Mouse (Mus musculus) ovary, adult 18-20 months (tissue): Measurements from ENCODE around the gene Ak1.
A peak's percentile ranks its signal among the peaks of the same experiment; 100 is the strongest.

ENCODE experiments used
- DNase-seq: peaks from one replicate; pipeline ENCODE4 v3.0.0; 2022; ENCODE audit warnings: low spot score, mixed read lengths

The Ak1 gene

DNA sequence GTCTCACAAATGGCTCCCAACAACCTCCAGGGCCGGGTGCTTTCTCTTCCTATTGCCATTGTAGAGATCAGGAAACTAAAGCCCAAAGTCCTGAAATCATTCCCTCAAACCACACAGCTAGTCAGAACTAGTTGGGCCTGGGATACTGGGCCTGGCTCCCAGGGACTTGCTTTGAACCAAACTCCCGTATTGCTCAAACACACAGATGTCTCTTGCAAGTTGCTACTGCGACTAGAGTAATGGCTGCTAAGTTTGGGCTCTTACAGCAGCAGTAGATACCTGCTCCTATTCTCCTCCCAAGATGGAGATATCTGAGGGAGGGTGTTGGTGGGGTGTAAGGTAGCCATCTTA is 33.8 kb downstream of the Ak1 start:
- no peak for DNase-seq

DNA sequence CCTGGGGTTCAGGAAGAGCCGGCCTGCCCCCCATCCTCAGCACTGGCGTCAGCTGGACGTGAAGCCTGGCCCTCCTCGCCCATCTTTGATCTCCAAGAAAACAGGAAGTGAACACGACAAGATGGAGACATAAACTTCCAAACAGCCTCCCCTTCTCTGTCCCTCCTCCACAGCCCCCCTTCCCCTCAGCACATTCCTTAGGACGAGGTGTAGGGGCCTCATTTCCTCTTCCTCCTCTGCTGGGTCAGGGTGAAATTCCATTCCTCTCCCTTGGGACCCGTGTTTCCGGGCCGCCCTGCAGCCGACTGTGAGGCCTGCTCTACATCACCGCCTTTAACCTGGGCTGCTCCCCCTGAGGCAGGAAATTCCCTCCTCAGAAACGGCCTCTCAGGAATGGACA is 34.3 kb downstream of the Ak1 start:
- no peak for DNase-seq

DNA sequence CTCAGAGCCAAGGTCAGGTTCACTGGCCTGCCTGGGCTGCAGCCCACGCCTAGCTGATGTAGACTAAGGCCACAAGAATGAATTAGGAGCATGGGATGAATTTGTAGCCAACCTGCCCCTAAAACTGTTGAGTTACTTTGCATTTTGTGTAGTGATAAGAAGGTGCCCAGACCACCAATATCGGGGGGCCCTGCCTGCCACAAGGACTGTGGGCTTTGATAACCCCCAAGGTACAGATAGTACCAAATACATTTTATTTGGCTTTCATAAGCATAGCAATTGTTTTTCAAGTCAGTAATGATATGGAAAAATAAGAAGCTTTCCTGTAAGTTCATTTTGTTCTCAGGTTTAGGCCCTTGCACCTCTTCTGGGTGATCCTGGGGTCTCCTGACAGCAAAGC is 37.3 kb downstream of the Ak1 start:
- no peak for DNase-seq

DNA sequence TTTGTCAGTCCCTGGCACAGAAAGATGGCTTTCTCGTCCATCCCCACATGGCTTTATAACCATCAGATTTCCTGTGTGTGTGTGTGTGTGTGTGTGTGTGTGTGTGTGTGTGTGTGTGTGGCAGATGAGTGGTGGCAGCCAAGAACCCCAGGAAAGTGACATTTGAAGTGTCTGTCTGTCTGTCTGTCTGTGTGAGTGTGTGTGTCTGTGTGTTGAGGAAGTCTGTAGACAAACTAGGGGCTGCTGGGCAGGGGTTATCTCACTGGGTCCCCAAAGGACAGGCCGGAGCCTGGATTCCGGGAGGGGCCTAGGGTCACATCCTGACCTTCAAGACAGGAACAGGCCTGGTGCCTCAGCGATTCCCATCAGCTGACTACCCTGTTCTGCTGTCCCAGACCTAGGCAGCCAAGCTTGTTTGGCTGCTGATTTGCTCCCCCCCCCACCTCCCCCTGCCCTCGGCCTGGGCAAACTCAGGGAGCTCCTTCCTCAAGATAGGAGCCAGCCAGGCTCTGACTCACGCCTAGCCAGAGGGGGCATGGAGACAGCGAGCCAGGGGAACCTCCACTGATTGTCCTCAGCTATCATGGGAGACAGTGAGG is 40.0 kb downstream of the Ak1 start:
- no peak for DNase-seq

DNA sequence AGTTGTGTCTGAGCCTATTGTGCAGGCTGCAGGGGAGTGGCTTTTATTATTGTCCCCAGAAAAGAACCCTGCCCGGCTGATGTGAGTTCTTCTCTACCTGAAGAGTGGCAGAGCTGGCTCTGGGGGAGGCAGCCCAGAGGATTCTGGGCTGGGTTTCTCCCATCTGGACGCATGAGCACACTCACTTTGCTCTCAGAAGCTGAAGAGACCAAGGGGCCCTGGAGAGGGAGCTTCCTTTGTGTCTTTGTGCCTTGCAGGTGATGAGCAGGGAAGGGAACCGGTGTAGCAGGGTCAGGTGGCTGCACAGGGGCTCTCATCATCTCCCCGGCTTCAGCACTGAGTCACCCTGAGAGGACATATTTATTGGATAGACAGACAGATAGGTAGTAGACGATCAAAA is 40.7 kb downstream of the Ak1 start:
- DNase-seq: no peak

DNA sequence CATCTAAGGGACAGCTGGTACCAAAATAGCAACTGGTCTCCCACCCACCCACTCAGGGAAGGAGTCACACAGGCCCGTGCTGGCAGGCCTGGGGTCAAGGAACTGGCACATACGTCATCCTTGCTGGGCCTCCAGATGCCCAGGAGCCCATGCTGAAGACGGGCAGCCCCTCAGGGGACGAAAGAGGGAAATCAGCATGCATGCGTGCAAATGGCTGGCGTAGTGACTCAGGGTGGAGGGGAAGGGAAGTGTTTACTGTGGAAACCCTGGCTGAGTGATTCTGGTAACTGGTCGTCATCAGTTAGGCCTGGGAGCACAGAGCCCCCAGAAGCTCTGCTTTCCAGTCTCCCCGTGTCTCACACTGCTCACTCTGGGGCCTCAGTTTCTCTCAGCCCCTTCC is 43.8 kb downstream of the Ak1 start:
- DNase-seq: no peak

DNA sequence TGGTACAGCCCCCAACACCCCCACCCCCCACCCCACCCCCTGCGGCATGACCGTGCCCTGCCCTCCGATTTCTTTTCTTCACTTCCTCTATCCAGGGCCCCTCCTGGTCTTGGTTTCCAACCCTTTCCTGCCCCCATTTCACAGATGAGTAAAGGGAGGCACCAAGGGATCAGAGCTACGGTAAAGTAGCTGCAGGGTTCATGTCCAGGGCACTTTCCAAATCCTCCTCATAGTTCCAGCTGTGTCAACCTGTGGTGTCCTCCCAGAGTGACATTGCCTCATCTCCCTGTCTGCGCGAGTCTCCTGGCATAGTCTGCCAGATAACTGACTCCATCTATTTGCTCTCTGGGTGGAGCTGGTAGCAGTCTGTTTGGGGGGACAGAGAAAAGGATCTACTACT is 44.3 kb downstream of the Ak1 start:
- DNase-seq: no peak

DNA sequence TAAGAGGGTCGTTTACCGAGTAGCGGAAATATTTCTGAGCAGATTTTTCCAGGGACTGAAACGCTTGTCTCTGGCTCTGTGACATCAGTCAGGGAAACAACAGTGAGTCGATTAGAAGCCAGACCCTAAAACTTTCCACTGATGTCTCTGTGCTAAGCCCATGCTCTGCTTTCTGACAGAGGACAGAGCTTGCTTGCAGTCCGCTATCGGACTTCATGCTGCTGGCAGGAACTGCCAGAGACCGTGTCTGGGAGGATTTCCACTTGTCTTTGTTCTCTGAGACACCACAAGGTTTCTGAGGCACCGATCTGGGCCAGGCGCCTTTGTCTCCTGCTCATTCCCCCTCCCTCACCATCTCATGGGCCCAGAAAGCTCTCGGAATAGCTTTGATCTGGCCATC is 46.2 kb downstream of the Ak1 start:
- DNase-seq: no peak

DNA sequence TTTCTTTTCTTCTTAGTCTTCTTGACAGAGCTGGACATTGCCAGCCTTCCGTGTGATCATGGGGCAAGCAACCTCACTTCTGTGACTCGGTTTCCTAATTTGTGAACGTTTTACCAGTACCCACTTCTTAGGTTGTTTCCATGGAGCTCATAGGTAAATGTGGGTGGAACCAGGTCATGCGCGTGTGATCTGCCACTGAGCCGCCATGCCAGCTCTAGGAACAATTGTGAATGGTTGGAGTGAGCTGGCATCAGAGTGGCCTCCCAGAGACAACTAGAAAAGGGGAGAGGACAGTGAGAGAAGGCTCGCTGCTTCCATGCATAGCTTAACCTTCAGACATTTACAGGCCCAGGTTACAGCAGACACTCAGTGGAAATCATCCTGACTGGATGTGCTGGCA is 46.6 kb downstream of the Ak1 start:
- no peak for DNase-seq

DNA sequence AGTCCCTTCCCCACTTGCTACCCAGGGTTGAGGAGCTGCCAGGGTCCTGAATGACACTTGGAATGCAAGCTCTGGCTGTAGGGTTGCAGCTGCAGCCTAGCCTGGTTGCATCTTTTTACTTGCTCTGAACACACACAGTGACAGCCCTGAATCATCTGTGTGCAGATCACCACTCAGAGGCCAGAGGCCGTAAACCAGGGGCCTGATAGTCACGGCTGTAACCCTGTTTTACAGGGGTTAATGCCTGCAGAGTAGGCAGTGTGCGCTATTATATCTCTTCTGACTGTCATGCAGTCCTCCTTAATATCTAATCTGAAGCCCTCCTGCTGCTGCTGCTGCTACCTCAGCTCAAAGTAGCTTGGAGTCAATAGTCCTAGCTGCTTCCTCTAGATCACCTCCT is 48.3 kb downstream of the Ak1 start:
- no peak for DNase-seq

DNA sequence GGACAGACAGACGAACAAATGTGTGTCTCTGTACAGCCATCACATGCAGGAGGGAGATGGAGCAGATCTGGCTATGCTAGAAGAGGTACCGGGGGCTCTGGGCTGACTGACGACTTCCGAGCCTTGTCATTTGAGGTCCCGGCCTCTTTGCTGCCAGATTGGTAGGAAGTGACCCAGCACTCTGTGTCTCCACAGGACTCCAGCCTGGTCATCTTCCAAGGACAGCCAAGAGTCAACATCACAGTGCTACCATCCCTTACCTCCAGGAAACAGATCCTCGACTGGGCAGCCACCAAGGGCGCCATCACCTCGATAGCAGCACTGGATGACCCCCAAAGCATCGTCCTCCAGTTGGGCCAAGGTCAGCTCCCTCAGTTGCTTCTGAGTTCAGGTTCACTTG is 49.6 kb downstream of the Ak1 start:
- DNase-seq: no peak

DNA sequence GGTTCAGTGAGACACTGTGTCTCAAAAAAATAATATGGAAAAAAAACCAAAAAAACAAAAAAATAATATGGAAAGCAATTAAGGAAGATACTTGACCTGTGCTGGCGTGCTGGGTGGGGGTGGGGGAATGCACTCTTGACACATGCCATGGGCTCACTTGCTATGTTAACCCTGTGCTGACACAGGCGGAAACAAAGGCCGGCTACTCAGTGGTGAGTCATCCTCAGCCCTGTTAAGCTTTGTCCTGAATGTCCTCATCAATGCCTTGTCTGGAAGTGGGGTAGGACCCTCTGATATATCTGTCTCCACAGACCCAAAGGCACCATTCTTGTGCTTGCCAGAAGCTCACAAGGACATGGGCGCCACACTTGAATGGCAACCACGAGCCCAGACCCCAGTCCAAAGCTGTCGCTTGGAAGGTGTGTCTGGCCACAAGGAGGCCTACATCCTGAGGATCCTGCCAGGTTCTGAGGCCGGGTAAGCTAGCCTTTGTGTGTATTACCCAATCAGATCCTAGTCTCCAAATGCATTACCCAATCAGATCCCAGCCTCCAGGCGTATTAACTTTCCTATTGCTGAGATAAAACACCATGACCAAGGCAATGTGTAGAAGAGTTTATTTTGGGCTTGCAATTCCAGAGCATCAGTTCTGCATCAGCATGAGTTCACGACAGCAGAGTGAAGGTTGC is 50.5 kb downstream of the Ak1 start:
- no peak for DNase-seq

DNA sequence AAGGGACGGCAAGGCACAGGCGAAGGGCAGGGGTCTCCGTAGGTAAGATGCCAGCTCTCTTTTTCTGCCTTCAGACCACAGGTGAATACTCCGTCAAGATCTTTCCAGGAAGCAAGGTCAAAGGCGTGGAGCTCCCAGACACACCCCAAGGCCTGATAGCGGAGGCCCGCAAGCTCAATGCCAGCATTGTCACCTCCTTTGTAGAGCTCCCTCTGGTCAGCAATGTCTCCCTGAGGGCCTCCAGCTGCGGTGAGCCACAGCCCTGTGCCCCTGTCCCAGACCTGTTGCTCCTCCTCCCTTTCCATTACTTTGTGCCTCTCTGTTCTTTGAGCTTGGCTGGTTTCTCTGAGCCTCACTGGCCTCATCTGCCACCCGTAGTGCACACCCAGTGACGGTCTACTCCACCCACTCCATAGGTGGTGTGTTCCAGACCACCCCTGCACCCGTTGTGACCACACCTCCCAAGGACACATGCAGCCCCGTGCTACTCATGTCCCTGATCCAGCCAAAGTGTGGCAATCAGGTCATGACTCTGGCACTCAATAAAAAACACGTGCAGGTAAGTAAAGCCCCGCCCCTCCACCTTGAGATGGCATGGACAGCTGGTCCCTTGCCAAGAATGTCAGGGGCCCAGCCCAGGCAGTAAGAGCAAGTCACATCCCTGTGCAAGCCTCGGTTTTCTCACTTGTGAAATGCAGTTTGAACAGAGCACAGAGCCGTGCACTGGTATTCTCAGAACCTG is 51.8 kb downstream of the Ak1 start:
- DNase-seq: no peak

DNA sequence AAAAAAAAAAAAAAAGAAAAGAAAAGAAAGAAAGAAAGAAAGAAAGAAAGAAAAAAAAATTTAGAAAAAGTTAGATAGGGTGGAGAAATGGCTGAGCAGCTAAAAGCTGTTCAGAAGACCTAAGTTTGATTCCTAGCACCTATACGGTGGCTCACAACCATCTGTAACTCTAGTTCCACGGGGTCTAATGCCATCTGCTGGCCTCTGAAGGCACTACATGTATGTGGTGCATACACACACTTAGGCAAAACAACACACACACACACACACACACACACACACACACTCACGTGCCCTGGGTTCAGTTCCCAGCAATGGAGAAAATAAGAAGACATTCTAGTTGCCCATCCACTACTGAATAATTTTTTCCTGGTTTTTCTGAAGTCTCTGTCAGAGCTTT is 55.3 kb downstream of the Ak1 start:
- no peak for DNase-seq

DNA sequence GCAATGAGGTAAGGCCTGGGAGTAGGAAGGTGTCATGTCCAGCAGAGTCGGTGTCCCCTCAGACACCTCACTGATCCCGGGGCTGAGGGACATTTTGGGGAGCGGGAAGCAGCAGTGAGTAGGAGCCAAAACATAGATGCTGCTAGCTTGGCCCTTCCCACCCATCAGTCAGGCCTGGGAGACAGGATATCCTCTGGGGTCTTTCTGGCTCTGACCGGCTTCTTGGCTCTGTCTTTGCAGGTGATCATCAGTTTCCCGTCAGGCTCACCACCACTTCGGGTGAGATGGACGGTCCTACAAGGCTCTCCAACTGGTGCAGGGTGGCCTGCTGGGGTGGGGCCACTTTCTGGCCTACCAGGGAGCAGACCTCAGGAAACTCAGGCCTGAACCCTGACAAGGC is 56.1 kb downstream of the Ak1 start:
- DNase-seq: no peak

DNA sequence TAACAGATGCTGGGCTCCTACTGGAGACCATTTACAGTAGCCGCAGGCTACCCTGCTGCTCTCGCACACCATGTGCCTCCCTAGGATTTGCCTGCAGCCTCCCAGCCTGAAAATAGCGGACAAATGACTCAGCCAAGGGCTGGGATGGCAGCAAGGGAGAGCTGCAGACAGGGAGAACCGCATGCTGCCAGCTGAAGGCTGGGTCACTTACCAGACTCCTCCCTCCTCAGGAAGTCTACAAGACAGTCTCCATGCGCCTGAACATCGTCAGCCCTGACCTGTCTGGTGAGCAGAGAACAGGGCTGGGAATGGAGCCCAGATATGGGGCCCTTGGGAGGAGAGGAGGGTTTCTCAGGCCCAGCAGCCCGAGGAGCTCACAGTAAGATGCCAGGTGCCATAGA is 58.5 kb downstream of the Ak1 start:
- peak; percentile 33 for DNase-seq

DNA sequence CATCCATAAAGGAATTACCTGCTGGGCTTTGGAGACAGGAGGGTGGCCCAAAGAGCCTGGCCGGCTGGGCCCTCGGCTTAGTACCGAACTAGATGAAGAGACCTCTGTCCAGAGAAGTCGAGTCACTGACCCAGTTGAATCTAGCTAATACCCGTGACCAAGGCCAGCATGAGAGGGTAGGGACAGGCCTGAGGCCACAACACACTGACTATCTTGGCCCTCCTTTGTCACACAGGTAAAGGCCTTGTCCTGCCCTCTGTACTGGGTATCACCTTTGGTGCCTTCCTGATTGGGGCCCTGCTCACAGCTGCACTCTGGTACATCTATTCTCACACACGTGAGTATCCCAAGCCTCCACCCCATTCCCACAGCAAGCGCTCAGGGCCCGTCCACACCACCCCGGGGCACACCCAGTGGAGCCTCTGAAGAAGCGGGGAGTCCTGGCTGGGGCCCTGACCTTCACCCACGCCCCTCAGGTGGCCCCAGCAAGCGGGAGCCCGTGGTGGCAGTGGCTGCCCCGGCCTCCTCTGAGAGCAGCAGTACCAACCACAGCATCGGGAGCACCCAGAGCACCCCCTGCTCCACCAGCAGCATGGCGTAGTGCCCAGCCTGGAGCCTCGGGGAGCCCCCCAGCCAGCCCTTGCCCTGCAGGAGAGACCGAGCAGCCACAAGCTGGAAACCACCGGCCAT is 59.5 kb downstream of the Ak1 start:
- DNase-seq: no peak

DNA sequence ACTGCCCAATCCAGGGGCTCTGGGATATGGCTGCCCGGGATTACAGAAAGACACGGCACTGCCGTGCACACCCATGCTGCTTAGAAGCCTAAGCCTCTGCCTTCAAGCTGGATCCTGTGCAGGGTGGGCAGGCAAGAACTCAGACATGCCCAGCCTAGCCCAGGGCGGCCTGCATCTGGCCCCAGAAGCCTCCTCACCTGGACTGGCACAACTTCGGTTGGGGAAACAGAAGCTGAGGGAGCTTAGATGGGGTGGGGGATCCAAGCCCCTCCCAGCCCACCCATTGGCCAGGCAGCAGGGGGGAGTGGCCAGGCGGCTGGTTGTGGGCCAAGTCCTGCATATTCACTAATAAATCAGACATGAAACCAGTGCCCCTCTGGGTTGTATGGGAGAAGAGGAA is 60.2 kb downstream of the Ak1 start:
- no peak for DNase-seq

DNA sequence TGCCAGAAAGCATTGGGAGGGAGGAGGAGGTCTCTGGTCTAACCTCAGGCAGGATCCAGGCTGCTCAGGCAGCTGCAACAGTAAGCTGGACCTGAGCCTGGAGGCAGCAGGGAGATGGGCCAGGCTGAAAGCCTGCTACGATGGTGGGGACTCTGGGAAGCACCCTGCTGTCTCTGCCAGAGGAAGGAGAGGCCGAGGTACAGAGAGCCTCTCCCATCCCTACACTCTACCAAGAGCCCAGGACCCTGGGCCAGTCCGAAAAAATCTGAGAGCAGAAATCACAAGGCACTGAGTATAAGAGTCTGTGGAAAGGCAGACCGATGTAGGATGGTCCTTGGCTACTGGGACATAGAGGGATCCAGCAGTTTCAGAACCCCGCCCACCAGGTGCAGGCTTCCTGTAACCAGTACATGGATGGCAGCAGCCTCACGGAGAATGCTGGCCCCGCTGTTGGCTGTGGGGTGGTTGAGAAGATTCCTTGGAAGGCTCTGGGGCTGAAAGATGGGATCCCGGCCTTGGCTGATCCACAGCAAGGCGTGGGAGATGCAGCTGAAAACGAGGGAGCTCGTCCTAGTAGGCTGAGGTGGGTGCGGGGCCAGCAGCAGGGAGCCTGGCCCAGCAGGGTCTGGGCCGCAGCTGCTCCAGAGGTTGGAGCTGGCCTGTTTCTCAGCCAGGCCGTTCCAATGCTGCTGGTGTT is 61.3 kb downstream of the Ak1 start:
- no peak for DNase-seq

DNA sequence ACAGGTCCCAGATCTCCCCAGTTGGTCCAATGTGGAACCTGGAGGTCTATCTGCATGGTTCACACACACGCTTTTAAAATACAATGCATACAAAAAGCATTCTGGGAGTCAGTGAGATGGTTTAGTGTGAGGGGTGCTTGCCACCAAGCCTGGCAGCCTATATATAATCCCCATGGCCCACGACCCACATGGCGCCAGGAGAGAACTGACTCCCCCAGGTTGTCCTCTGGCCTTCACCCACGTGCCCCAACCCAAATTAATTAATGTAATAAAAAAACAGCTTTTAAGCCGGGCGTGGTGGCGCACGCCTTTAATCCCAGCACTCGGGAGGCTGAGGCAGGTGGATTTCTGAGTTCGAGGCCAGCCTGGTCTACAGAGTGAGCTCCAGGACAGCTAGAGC is 62.1 kb downstream of the Ak1 start:
- DNase-seq: no peak
